28 mouse cellular contexts compared by ENCODE assay signal in the genomic region with DNA sequence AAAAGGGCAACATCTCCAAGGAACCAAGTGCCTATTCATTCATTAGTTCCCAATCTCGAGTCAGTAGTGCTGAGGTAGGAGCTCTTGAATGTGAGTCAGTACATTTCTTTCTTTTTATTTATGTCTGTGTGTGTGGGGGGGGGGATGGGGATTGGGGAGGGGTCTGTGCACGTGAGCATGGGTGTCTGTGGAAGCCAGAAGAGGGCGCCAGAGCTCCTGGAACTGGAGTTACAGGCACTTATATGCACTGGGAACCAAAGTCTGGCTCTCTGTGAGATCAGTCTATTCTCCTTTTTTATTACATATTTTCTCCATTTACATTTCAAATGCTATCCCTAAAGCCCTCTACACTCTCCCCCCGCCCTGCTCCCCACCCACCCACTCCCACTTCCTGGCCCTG.
A peak's percentile ranks its signal among the peaks of the same experiment; 100 is the strongest.
DNase-seq lines count a peak whose midpoint lies in the region; ATAC-seq and TF ChIP-seq lines count a peak whose summit lies in the region.
"Had no signal": no experiment of that assay in that cellular context is flagged by ENCODE, and none has a peak within 500 bp of the region (broad histone marks: within the 10 kb centered on the region; RNA-seq: fewer than 3 reads in every experiment).

No protein-coding gene starts in this region.

- TF ChIP-seq RAD21 in CH12.LX (IDR thresholded peaks at IDR 0.05; ENCODE audit: low read depth, low read length): no peak

- no peak for TF ChIP-seq POLR2A in CH12.LX (IDR thresholded peaks at IDR 0.05; ENCODE audit: low read depth, low read length)

- H3K9me3 ChIP-seq in midbrain, embryonic 11.5 days (ENCODE audit: control insufficient read depth, low read length): no peaks in the 10 kb centered on the region
- H3K9me3 ChIP-seq in midbrain, embryonic 13.5 days: no peaks in the 10 kb centered on the region
- H3K9me3 ChIP-seq in CH12.LX (replicated peaks; ENCODE audit: low read length): no peaks in the 10 kb centered on the region
- H3K9me3 ChIP-seq in ES-E14 (ENCODE audit: control insufficient read depth, insufficient read depth, low read depth, low read length): no peaks in the 10 kb centered on the region
- H3K9me3 ChIP-seq: embryonic facial prominence, embryonic 12.5 days; embryonic facial prominence, embryonic 15.5 days; forebrain, embryonic 12.5 days; forebrain, embryonic 15.5 days; G1E; heart, embryonic 10.5 days; heart, embryonic 13.5 days had no signal

- no peak; a peak in 1 of 4 replicates for TF ChIP-seq CTCF in CH12.LX (conservative IDR thresholded peaks at IDR 0.05 in 1 of 2, IDR thresholded peaks at IDR 0.05 in 1 of 2; ENCODE audit: low read depth in 2 of 2, low read length in 2 of 2)

- TF ChIP-seq EP300 in CH12.LX (IDR thresholded peaks at IDR 0.05; ENCODE audit: low read length): no peak

- WGBS in midbrain, embryonic 11.5 days: 48% methylated on average over 4 of the region's 4 CpGs
- WGBS in midbrain, embryonic 13.5 days: 71% methylated on average over 4 of the region's 4 CpGs

- in situ Hi-C loops in CH12.LX (cut with MboI; ENCODE audit: low pct_ligation_motif_present, low pct_unique_long_range_greater_than_20kb, low sequenced_read_pairs) (no loop called here), ES-E14 (cut with MboI; ENCODE audit: low sequenced_read_pairs in 2 of 2, unreplicated experiment in 2 of 2) (no loop called here)

- no peaks in the 10 kb centered on the region for H3K4me1 ChIP-seq in midbrain, embryonic 11.5 days (ENCODE audit: control insufficient read depth, insufficient read depth, low read length)
- no peaks in the 10 kb centered on the region for H3K4me1 ChIP-seq in midbrain, embryonic 13.5 days (replicated peaks)
- peaks cover 0 to 5% of the 10 kb centered on the region in 2 experiments; a peak in 1 of 4 replicates for H3K4me1 ChIP-seq in CH12.LX (ENCODE audit: control insufficient read depth in 1 of 2, insufficient read depth in 2 of 2)
- H3K4me1 ChIP-seq in ES-E14 (ENCODE audit: control insufficient read depth in 2 of 2, insufficient read depth in 2 of 2, low read length in 2 of 2, poor library complexity in 1 of 2): no peaks in the 10 kb centered on the region; a peak in 1 of 4 replicates
- H3K4me1 ChIP-seq: forebrain, embryonic 12.5 days had no signal

- no peaks in the 10 kb centered on the region for H3K27me3 ChIP-seq in midbrain, embryonic 11.5 days (ENCODE audit: control insufficient read depth, insufficient read depth, low read length)
- H3K27me3 ChIP-seq in midbrain, embryonic 13.5 days: no peaks in the 10 kb centered on the region
- no peaks in the 10 kb centered on the region for H3K27me3 ChIP-seq in CH12.LX (replicated peaks)
- H3K27me3 ChIP-seq: embryonic facial prominence, embryonic 12.5 days; embryonic facial prominence, embryonic 15.5 days; forebrain, embryonic 12.5 days; forebrain, embryonic 15.5 days; heart, embryonic 13.5 days; Patski had no signal

- no peak overlapping the region for H3K9ac ChIP-seq in midbrain, embryonic 11.5 days (ENCODE audit: low read length)
- no peak overlapping the region for H3K9ac ChIP-seq in midbrain, embryonic 13.5 days (replicated peaks)
- H3K9ac ChIP-seq in CH12.LX (ENCODE audit: insufficient read depth, low read depth): no peak overlapping the region
- H3K9ac ChIP-seq in ES-E14 (ENCODE audit: insufficient read depth, low read depth, low read length, poor library complexity, severe bottlenecking): no peak overlapping the region
- H3K9ac ChIP-seq: embryonic facial prominence, embryonic 12.5 days; embryonic facial prominence, embryonic 15.5 days; forebrain, embryonic 12.5 days; forebrain, embryonic 15.5 days; heart, embryonic 13.5 days; hindbrain, embryonic 14.5 days had no signal

- no peaks in the 10 kb centered on the region for H3K36me3 ChIP-seq in midbrain, embryonic 11.5 days (ENCODE audit: control insufficient read depth, insufficient read depth, low read length)
- H3K36me3 ChIP-seq in midbrain, embryonic 13.5 days: no peaks in the 10 kb centered on the region
- no peaks in the 10 kb centered on the region for H3K36me3 ChIP-seq in CH12.LX (replicated peaks in 1 of 2; ENCODE audit: control insufficient read depth in 1 of 2, insufficient read depth in 1 of 2, low read length in 1 of 2)
- H3K36me3 ChIP-seq in ES-E14 (ENCODE audit: control insufficient read depth, insufficient read depth, low read length, poor library complexity, severe bottlenecking): no peaks in the 10 kb centered on the region
- H3K36me3 ChIP-seq: embryonic facial prominence, embryonic 12.5 days; embryonic facial prominence, embryonic 15.5 days; forebrain, embryonic 12.5 days; forebrain, embryonic 15.5 days; G1E; heart, embryonic 10.5 days; heart, embryonic 13.5 days had no signal

- no peak overlapping the region for H3K4me2 ChIP-seq in midbrain, embryonic 11.5 days
- no peak overlapping the region for H3K4me2 ChIP-seq in midbrain, embryonic 13.5 days (replicated peaks)
- H3K4me2 ChIP-seq in CH12.LX (ENCODE audit: insufficient read depth, low read depth, poor library complexity, severe bottlenecking): no peak overlapping the region
- H3K4me2 ChIP-seq: embryonic facial prominence, embryonic 12.5 days; embryonic facial prominence, embryonic 15.5 days; forebrain, embryonic 12.5 days; forebrain, embryonic 15.5 days; heart, embryonic 13.5 days; hindbrain, embryonic 14.5 days had no signal

- H3K4me3 ChIP-seq in midbrain, embryonic 11.5 days (ENCODE audit: low read depth, low read length): no peak overlapping the region
- H3K4me3 ChIP-seq in midbrain, embryonic 13.5 days (replicated peaks): no peak overlapping the region
- H3K4me3 ChIP-seq in CH12.LX (replicated peaks in 1 of 3; ENCODE audit: low read depth in 2 of 3, low read length in 2 of 3, poor library complexity in 1 of 3) (no peak overlapping the region), ES-E14 (ENCODE audit: insufficient read depth in 1 of 2, low read depth in 1 of 2, low read length in 2 of 2, poor library complexity in 1 of 2, severe bottlenecking in 1 of 2) (no peak overlapping the region)
- H3K4me3 ChIP-seq: embryonic facial prominence, embryonic 12.5 days; embryonic facial prominence, embryonic 15.5 days; forebrain, embryonic 12.5 days; forebrain, embryonic 15.5 days; heart, adult 2 months; heart, embryonic 10.5 days; heart, embryonic 13.5 days had no signal

- peak; percentile 21 for DNase-seq in midbrain, embryonic 11.5 days (ENCODE audit: low spot score, missing footprints)
- DNase-seq in CH12.LX (ENCODE audit: extremely low read depth) (no peak), ES-E14 (ENCODE audit: low read depth, low spot score) (peak; percentile 17)
- no peak for DNase-seq in cerebellum, adult 8-10 months
- DNase-seq in gastrocnemius, postnatal 14 days: no peak
- DNase-seq: adrenal gland, adult 8-10 months; adrenal gland, postnatal 25 days; cerebellum, adult 18-20 months; cerebellum, adult 9-11 months; cerebellum, postnatal 25 days; gastrocnemius, postnatal 36 days; heart, adult 2 months; heart, postnatal 14 days; heart, postnatal 4 days had no signal

- intact Hi-C loops in gastrocnemius, postnatal 14 days (cut with DNase I; ENCODE audit: low total_unique reads): no loop called here

- H3K27ac ChIP-seq in midbrain, embryonic 11.5 days (ENCODE audit: low read depth, low read length): no peak overlapping the region
- no peak overlapping the region for H3K27ac ChIP-seq in midbrain, embryonic 13.5 days
- no peak overlapping the region for H3K27ac ChIP-seq in CH12.LX (ENCODE audit: insufficient read depth, low read depth)
- no peak overlapping the region for H3K27ac ChIP-seq in ES-E14 (ENCODE audit: insufficient read depth, low read depth, low read length, poor library complexity, severe bottlenecking)
- H3K27ac ChIP-seq: embryonic facial prominence, embryonic 12.5 days; embryonic facial prominence, embryonic 15.5 days; forebrain, embryonic 12.5 days; forebrain, embryonic 15.5 days; heart, adult 2 months; heart, embryonic 10.5 days; heart, embryonic 13.5 days; hindbrain, embryonic 14.5 days; hindbrain, postnatal 0 days had no signal

- no peak for ATAC-seq in midbrain, embryonic 11.5 days (ENCODE audit: low FRiP score)
- no peak for ATAC-seq in midbrain, embryonic 13.5 days
- ATAC-seq: activated CD4-positive, CD25-positive, alpha-beta regulatory T cell, adult 4 months; forebrain, embryonic 15.5 days; hindbrain, postnatal 0 days; inflammation-experienced regulatory T-cells, adult 6 months; intestine, embryonic 16.5 days; Patski had no signal

- dilution Hi-C loops in CH12.LX (cut with MboI; ENCODE audit: extremely low pct_ligation_motif_present, extremely low pct_unique_long_range_greater_than_20kb, low sequenced_read_pairs): no loop called here

- no peaks in the 10 kb centered on the region for H3K79me2 ChIP-seq in CH12.LX (replicated peaks; ENCODE audit: control insufficient read depth, extremely low read depth, insufficient read depth, poor library complexity, severe bottlenecking)

TF ChIP-seq in CH12.LX, 34 proteins besides CTCF, POLR2A, EP300 and RAD21:
- TF ChIP-seq KAT2A (IDR thresholded peaks at IDR 0.05; ENCODE audit: insufficient replicate concordance, low read length): no peak
- no peak for TF ChIP-seq TBP (conservative IDR thresholded peaks at IDR 0.05; ENCODE audit: low read depth, low read length)
- peak; percentile 56 for TF ChIP-seq BHLHE40 (IDR thresholded peaks at IDR 0.05; ENCODE audit: low read depth, low read length)
- no peak for TF ChIP-seq USF2 (conservative IDR thresholded peaks at IDR 0.05; ENCODE audit: low read depth, low read length)
- no peak for TF ChIP-seq UBTF (IDR thresholded peaks at IDR 0.05; ENCODE audit: low read depth, low read length)
- TF ChIP-seq ELF1 (IDR thresholded peaks at IDR 0.05; ENCODE audit: low read depth, low read length): no peak
TF ChIP-seq in CH12.LX: peak in this region for 1.

TF ChIP-seq in ES-E14, 5 proteins besides CTCF, POLR2A, EP300 and RAD21:
- peak; percentile 45; the same call in 1 of the 2 replicates for TF ChIP-seq ZC3H11A (IDR thresholded peaks at IDR 0.05; ENCODE audit: borderline replicate concordance, low read depth, low read length)
- TF ChIP-seq ZNF384 (IDR thresholded peaks at IDR 0.05; ENCODE audit: low read depth, low read length): no peak

Comparison
In these comparisons a context has a peak if more than half of its experiments do, and no peak if none do; other contexts are left out.
1. DNase-seq: peak in midbrain, embryonic 11.5 days (single experiment) and ES-E14 (single experiment); none in CH12.LX (single experiment), cerebellum, adult 8-10 months (single experiment) and gastrocnemius, postnatal 14 days (single experiment).